Mouse (Mus musculus) brown adipose tissue, adult 24 weeks (tissue): Measurements from ENCODE around the gene Krt81. TPM values are rescaled to one million over a fixed set of nuclear protein-coding genes. Genes with fewer than 3 reads are reported as not detected.

Source experiments
- H3K27ac ChIP-seq: fragments of 200-500 bp; replicated peaks from 2 replicates; pipeline ENCODE4 v1.5.1; 2012; ENCODE audit warnings: low read depth, mild to moderate bottlenecking, low read length
- H3K4me1 ChIP-seq: fragments of 200-500 bp; 2 replicates; pipeline ENCODE4 v1.6.1; 2012; ENCODE audit warnings: low read length, mixed read lengths; ENCODE audit not compliant: control insufficient read depth, insufficient read depth, insufficient read length
- H3K4me3 ChIP-seq: fragments of 200-500 bp; 2 replicates; pipeline ENCODE4 v1.5.1; 2012; ENCODE audit warnings: low read depth, mild to moderate bottlenecking, low read length, moderate library complexity; ENCODE audit not compliant: insufficient read depth
- polyA plus RNA-seq: library from polyadenylated mRNA; stranded (reverse); fragments of >200 nt; gene quantifications from 2 replicates; pipeline ENCODE4 v1.2.4, GENCODE M21; 2012; ENCODE audit not compliant: missing spikeins, insufficient read depth, insufficient read length

Krt81 gene
- polyA plus RNA-seq, 1 experiment: not detected

DNA sequence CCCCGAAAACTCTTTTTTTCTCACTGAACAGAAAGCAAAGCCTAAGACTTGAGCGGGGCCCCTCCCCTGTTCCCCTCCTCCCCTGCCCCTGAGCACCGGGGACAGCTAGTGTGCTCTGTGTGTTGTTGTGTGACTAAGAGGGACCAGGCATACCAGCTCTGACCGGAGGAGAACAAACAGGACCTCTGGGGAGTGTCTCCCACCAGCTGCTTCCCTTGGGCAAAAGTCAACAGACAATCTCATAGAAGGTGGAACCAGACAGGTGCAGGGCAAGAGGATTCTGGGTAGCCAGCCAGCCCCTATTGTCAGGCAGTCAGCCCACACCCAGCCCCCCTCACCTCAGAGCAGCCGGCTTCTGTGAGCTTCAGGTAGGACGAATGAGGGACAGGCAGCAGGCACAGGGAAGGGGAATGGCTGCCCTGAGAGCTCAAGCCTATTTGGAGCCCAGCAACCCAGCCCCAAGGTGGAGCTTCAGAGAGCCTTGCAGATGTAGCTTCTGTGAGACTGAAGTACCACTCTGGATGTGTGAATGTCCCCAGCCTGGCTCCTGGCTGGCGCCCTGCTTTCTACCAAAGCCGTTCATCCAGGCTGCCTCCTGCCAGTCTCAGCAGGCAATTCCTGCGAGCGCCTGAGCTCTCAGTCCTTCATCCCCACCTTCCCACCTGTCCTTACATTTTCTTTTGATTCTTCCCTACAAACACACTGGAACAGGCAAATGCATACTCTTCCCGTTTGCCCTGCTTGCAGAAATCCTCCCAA lies 48.6 kb downstream of the Krt81 start:
- H3K27ac ChIP-seq: no peak overlapping the region
- no peaks in the 10 kb centered on the region for H3K4me1 ChIP-seq
- no peak overlapping the region for H3K4me3 ChIP-seq

DNA sequence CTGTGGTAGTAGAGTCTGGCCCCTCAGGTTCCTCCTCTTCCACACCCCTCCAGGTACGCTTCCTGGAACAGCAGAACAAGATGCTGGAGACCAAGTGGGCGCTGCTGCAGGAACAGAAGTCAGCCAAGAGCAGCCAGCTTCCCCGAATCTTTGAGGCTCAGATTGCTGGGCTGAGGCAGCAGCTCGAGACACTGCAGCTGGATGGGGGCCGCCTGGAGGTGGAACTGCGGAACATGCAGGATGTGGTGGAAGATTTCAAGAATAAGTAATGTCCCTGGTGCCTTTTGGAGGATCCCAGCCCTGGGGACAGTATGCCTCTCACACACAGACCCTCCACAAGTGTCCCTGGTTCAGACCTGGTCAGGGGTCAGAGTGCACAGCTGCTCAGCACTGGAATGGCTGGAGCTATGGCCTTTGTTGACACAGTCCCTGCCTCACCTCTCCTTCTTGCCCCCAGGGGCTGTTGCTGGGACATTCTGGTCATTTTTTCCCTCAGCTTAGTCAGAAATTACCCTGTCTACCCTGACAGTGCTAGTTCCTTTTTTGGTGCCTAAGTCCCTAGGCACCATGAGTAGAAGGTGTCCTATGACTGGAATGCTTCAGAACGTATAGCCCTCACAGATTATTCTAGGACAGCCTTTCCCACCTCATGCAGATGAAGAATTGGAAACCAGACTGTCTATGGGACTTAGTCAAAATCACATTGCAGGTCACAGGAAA lies 49.5 kb downstream of the Krt81 start:
- no peak overlapping the region for H3K4me3 ChIP-seq
- H3K27ac ChIP-seq: no peak overlapping the region
- H3K4me1 ChIP-seq: no peaks in the 10 kb centered on the region

DNA sequence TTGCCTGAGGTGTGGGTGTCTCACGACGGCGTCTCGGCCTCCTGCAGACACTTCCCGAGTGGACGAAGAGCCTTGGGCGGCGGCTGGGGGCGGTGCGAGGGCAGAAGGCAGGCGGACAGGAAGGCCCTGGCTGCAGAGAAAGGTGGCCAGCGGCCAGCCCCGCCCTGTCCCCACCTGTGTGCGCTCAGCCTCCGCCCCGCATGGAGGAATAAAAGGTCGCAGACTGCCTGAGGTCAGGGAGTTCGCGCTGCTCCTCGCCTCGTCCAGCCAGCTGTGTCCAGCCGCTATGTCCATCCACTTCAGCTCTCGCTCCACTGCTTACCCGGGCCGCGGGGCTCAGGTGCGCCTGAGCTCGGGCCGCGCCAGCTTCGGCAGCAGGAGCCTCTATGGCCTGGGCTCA lies 51.4 kb downstream of the Krt81 start:
- no peak overlapping the region for H3K4me3 ChIP-seq
- no peaks in the 10 kb centered on the region for H3K4me1 ChIP-seq
- H3K27ac ChIP-seq: no peak overlapping the region

DNA sequence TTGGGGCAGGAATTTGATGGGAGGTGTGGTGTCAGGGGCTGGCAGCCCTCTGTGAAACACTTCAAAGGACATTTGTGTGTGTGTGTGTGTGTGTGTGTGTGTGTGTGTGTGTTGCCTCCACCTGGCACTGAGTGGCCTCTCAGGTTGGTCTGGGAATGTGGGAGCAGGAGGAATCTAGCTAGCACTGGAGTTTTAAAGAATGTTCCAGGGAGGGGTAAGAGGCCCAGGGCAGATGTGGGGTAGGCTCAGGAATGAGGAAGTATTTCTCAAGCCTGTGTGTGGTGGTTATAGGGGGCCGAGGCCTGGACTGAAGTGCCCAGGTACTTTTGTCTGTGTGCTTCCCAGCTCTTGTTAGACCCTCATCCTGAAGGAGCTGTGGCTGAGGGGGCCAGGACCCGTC lies 52.8 kb downstream of the Krt81 start, which contains the start of gene Krt7:
TSS of gene Krt7 (plus strand) at position 269 of the 400 bp plus-strand sequence.
- Histone ChIP-seq H3K4me1 (no peaks in the 10 kb centered on the region), H3K4me3 (no peak within 1 kb of the TSS), H3K27ac (no peak within 1 kb of the TSS)

Other genes with a start within 250 kb of the Krt81 start
- gene Grasp, start 239.6 kb downstream of the Krt81 start, polyA plus RNA-seq: 1.7 and 3.7 TPM in 2 replicates
- 20.8 and 136 TPM in 2 replicates for gene Nr4a1, start 209.5 kb downstream of the Krt81 start, polyA plus RNA-seq
- gene Atg101, start 179.5 kb downstream of the Krt81 start, polyA plus RNA-seq: 34.8 and 38.0 TPM in 2 replicates
- gene 6030408B16Rik, start 170.5 kb downstream of the Krt81 start, polyA plus RNA-seq: 0.91 TPM in 1 of 2 replicates, not detected in the other
- 1.5 and 2.3 TPM in 2 replicates for gene Krt80, start 93.6 kb downstream of the Krt81 start, polyA plus RNA-seq
- not detected in 2 replicates for gene Krt7, start 52.7 kb downstream of the Krt81 start, polyA plus RNA-seq
- gene Krt87, start 24.9 kb downstream of the Krt81 start, polyA plus RNA-seq: not detected in 2 replicates
- gene Krt88, start 16.0 kb downstream of the Krt81 start, polyA plus RNA-seq: not detected in 2 replicates
- gene Krt86, start 9.7 kb upstream of the Krt81 start, polyA plus RNA-seq: not detected in 2 replicates
- not detected in 2 replicates for gene Krt83, start 27.8 kb upstream of the Krt81 start, polyA plus RNA-seq
- not detected in 2 replicates for gene Gm49425, start 53.5 kb upstream of the Krt81 start, polyA plus RNA-seq
- gene Krt84, start 69.1 kb upstream of the Krt81 start, polyA plus RNA-seq: not detected in 2 replicates
- gene Krt82, start 86.9 kb upstream of the Krt81 start, polyA plus RNA-seq: not detected in 2 replicates
- not detected in 2 replicates for gene Krt90, start 99.2 kb upstream of the Krt81 start, polyA plus RNA-seq
- not detected in 2 replicates for gene Krt75, start 110.2 kb upstream of the Krt81 start, polyA plus RNA-seq
- not detected in 2 replicates for gene Gm5414, start 164.4 kb upstream of the Krt81 start, polyA plus RNA-seq
- gene Gm5478, start 183.6 kb upstream of the Krt81 start, polyA plus RNA-seq: not detected in 2 replicates
- not detected in 2 replicates for gene Krt6b, start 216.5 kb upstream of the Krt81 start, polyA plus RNA-seq
- gene Krt6a, start 230.6 kb upstream of the Krt81 start, polyA plus RNA-seq: not detected in 2 replicates
- 0.48 and 1.7 TPM in 2 replicates for gene Krt5, start 249.1 kb upstream of the Krt81 start, polyA plus RNA-seq